Mouse (Mus musculus) B cell, adult 2 months (primary cell): ENCODE measurements at regions not wholly inside any gene's neighbourhood (a gene's known extent, or its start where the extent isn't known, plus 50 kb on each side); places are given as distances from the start of the nearest gene placed in this dataset.
A peak's percentile ranks its signal among the peaks of the same experiment; 100 is the strongest.

ENCODE experiments used
- DNase-seq, 2 experiments: peaks; one replicate each; pipeline ENCODE4 v3.0.0; 2022

GRCm38 (mm10) chr2:94590494-94590893, 152.6 kb upstream of the Api5 start:
- no peak for DNase-seq

GRCm38 (mm10) chr2:94587255-94587654, 149.3 kb upstream of the Api5 start:
- DNase-seq: no peak

- DNase-seq: no peak
Observed at GRCm38 (mm10) chr2:94571646-94572045, 133.7 kb upstream of the Api5 start.

- DNase-seq: no peak
Observed at GRCm38 (mm10) chr2:94541230-94541905, 103.4 kb upstream of the Api5 start.

- no peak for DNase-seq
Observed at GRCm38 (mm10) chr2:94536631-94537030, 98.7 kb upstream of the Api5 start.

- DNase-seq: no peak
Observed at GRCm38 (mm10) chr2:94531175-94531574, 93.2 kb upstream of the Api5 start.

GRCm38 (mm10) chr2:94524536-94524935, 86.6 kb upstream of the Api5 start:
- no peak for DNase-seq

GRCm38 (mm10) chr2:94516866-94517265, 78.9 kb upstream of the Api5 start:
- no peak for DNase-seq

- DNase-seq: no peak
Observed at GRCm38 (mm10) chr2:94512027-94512426, 74.1 kb upstream of the Api5 start.

- peak; percentile 1 to 2 for DNase-seq
Observed at GRCm38 (mm10) chr2:94500649-94501048, 62.7 kb upstream of the Api5 start.

GRCm38 (mm10) chr2:94498516-94498915, 60.6 kb upstream of the Api5 start:
- DNase-seq: no peak
